Mouse (Mus musculus) skeletal muscle tissue, adult 2 months (tissue): ENCODE data around the gene Msh6.
A peak's percentile ranks its signal among the peaks of the same experiment; 100 is the strongest.
"Not testable (repeated sequence)": the region's sequence is repeated elsewhere in the genome, so short reads cannot be mapped to it uniquely, and the experiment has no call there.

Experiments
- DNase-seq: peaks from one replicate; pipeline ENCODE4 v3.0.0-alpha.2; 2012; ENCODE audit warnings: low read depth, low spot score

Msh6 gene

GRCm38 (mm10) chr17:87974629-87975228 lies at the start of gene Msh6:
Msh6 (plus strand) TSS chr17:87975062.
- peak; percentile 89 for DNase-seq

- DNase-seq = no peak
Observed at GRCm38 (mm10) chr17:87934326-87934725, 40.5 kb upstream of the Msh6 start.

GRCm38 (mm10) chr17:87934736-87935135 lies 40.1 kb upstream of the Msh6 start:
- DNase-seq = no peak

- DNase-seq = no peak
Observed at GRCm38 (mm10) chr17:87936156-87936555, 38.7 kb upstream of the Msh6 start.

- DNase-seq = peak; percentile 38
Observed at GRCm38 (mm10) chr17:87948965-87949584, 25.8 kb upstream of the Msh6 start.

GRCm38 (mm10) chr17:87954618-87955124 lies 20.2 kb upstream of the Msh6 start:
- DNase-seq = not testable (repeated sequence)

- DNase-seq = no peak
Observed at GRCm38 (mm10) chr17:87957096-87957840, 17.6 kb upstream of the Msh6 start.

GRCm38 (mm10) chr17:87958283-87958682 lies 16.6 kb upstream of the Msh6 start:
- no peak for DNase-seq

GRCm38 (mm10) chr17:87959406-87959805 lies 15.5 kb upstream of the Msh6 start:
- not testable (repeated sequence) for DNase-seq

GRCm38 (mm10) chr17:87959931-87960330 lies 14.9 kb upstream of the Msh6 start:
- not testable (repeated sequence) for DNase-seq

- no peak for DNase-seq
Observed at GRCm38 (mm10) chr17:87963081-87964075, 11.5 kb upstream of the Msh6 start.

GRCm38 (mm10) chr17:87968483-87968926 lies 6.4 kb upstream of the Msh6 start:
- not testable (repeated sequence) for DNase-seq

GRCm38 (mm10) chr17:87971696-87972591 lies 2.9 kb upstream of the Msh6 start:
- not testable (repeated sequence) for DNase-seq

- no peak for DNase-seq
Observed at GRCm38 (mm10) chr17:87972856-87973255, 2.0 kb upstream of the Msh6 start.

GRCm38 (mm10) chr17:87973261-87974167 lies 1.3 kb upstream of the Msh6 start:
- DNase-seq = no peak

GRCm38 (mm10) chr17:87975229-87975853 lies 479 bp downstream of the Msh6 start:
- no peak for DNase-seq

- DNase-seq = no peak
Observed at GRCm38 (mm10) chr17:87976154-87976806, 1.4 kb downstream of the Msh6 start.

GRCm38 (mm10) chr17:87976927-87977326 lies 2.1 kb downstream of the Msh6 start:
- not testable (repeated sequence) for DNase-seq
